Mouse (Mus musculus) thymus, postnatal 36 days (tissue): ENCODE measurements around the gene Tbc1d5.
A peak's percentile ranks its signal among the peaks of the same experiment; 100 is the strongest.

Experiments
- DNase-seq, 2 experiments: peaks; one replicate each; pipeline ENCODE4 v3.0.0; 2022; ENCODE audit warnings: mixed read lengths in 2 of 2

Gene Tbc1d5

DNA sequence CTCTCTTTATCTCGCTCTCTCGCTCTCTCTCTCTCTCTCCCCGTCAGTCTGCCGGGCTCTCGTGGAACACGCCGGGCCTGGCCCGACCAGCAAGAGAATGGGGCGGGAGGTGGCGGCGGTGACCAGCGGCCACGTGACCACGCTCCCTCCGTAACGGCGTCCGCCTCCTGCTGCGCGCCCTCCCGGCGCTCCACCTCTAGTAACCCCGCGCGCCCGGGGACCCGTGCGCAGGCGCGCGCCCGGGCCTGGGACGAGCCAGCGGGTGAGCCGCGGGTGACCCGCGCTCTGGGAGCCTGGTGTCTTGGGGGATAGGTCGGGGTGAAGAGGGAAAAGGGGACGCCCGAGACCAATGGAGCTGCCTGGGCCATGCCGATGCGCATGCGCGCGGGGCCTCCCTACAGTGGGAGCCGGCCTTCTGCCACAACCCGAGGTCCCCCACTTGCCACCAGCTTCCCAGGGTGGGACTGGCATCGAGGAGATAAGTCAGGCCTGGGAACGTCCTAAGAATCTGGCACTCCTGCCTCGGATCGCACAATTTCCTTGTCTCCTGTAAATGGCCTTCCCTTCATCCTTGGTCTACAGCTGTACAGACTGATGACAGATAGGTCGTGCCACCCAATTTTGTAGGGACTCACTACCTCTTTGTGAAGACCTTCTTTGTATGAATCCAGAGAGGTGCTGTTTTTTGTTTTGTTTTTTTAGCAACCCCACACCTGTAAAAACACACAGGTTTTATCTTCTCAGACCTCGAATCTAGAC, at the start of gene Tbc1d5:
TSS of gene Tbc1d5 (minus strand) at position 158 of the 759 bp plus-strand sequence.
- DNase-seq = peak; percentile 83 to 84

DNA sequence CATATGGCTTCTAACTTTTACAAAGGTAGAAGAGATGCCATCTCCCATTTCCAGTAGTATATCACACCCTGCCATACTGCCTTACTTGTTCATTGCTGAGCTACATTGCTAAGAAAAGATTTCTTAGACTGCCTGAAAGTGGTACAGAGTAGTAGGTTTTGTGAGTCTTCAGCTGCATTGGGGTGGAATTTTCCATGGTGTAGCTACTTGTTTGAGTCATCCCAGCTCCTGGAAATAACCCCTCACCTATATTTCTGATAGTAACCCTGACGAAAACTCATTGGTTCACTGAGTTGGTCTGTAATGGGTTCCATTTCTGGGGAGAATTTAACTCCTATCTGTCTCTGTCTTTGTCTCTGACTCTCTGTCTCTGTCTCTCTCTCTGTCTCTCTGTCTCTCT, 46.9 kb upstream of the Tbc1d5 start:
- DNase-seq = no peak

DNA sequence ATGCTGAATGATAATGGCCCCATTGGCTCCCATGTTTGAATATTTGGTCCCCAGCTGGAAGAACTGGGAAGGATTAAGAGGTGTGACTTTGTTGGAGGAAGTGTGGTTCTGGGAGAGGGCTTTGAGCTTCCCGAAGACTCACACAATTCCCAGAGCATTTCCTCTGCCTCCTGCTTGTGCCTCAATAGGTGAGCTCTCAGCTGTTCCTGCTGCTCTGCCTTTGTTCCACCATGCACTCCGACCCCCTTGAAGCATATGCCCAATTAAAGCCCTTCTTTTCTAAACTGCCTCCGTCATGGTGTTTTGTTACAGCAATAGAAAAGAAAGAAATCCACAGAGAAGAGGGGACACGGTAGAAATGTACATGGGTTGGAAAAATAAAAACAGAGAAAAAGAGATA, 44.0 kb upstream of the Tbc1d5 start:
- DNase-seq = no peak

DNA sequence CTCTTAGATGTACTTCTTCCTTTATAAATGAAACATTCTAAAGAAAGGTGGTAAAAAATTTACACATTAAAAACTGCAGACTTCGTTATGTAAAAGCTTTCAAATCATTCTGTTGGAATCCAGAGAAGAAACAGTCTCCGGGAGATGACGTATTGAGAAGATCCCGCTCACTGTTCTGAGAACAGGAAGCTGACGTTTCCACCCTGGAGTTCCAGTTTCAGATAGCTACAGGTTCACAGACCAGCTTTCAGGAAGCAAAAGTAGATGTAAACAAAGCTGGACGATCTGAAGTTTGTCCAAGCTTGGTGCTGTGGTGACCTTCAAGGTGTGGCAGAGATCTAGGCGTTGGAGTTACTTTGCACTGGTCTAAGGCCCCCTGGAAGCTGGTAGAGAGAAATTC, 41.9 kb upstream of the Tbc1d5 start:
- DNase-seq = no peak

DNA sequence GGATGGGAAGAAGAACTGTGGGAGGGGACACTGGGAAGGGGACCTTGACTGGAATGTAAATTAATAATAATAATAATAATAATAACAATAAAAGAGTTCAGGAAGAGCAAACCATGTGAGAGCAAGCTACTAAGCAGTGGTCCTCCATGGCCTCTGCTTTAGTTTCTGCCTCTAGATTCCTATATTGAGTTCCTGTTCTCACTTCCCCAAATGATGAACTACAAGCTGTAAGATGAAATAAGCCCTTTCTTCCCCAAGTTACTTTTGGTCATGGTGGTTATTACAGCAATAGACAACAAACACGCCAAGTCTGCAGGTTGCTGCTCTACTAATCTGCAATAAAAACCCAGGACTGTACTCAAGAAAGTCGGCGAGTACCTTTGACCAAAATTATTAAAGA, 40.7 kb upstream of the Tbc1d5 start:
- DNase-seq = no peak

DNA sequence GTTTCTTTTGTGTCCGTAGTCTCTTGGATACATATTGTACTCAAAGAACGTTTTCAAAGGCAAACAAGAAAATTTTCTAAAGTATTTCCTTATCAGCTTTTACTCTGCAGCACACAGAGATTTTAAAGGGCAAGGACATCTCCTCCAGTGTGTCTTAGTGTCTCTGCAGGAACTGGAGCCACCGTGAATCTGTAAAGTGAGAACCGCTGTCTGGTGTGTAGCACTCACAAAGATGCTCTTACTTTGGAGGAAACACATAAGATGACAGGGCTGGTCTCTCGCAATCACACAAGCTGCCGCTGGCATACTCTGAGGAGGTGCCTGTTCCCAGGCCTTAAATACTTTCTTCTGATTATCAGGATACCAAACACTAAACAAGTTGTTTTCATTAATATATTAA, 37.3 kb upstream of the Tbc1d5 start:
- DNase-seq = no peak

DNA sequence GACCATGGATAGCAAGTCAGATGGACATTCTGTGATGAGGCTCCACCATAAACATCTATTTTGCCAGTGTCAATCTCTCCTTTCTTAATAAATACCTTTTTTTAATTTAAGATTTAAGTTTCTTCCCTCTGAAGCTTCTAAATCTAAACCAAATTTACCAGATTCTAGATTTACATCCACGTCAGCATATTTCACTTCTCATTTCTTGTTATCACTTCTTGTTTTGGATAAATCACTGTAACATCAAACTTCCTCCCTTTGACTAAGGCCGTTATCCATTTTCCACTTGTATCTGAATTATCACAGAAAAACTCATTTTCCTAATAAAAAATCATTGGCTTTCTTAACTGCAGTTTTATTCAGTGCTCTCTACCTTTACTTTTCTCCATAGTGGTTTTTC, 30.4 kb upstream of the Tbc1d5 start:
- no peak for DNase-seq

DNA sequence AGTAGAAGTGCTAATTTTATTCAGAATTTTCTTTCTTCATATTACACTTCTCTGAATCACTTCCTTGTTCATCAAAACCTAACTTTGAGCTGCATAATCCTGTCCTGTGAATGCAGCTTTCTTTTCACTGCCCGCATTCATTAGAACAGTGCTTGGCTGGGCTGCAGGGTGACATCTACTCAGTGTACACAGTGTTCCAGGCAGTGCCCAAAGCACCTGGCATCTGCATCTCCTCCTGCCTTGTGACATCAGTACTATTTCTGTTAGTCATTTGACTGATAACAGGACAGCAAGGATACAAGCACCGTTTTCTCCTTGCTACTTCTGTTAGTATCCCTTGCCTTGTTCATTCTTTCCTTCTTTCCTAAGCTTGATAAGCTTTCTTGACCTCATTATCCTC, 25.5 kb upstream of the Tbc1d5 start:
- DNase-seq = no peak

DNA sequence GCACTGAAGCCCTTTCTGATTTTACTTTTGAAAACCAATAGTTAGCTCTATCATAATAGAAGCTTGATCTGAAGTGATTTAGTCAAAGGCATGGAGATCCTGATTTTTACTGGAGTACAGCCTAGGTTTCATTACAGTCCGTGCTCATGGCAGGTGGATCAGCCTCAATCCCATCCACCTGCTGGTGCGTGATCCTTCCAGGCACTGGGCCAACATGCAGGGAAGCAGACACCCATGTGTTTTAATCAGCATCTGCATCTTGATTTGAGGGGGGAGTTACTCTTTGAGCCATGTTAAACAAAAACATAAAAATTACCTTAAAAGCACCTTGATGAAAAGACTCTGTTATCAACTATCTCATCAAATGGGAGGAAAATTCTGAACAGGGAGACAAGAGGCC, 16.4 kb upstream of the Tbc1d5 start:
- DNase-seq = no peak

DNA sequence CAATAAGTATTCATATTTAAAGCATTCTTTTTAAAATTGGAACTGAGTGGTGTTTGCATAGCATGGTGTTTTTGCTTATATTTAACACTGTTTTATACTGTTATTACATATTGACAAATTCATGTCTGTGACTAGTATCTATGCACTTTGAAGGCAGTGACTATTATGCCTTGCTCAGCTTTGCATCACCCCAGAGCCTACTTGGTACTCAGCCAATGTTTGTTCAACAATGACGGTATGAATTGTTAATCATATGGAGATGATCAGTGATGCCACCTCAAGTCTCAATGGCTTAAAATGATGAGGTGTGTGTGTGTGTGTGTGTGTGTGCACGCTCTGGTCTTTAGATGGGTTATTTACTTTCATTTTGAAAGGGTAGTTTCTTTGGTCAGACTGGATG, 15.6 kb upstream of the Tbc1d5 start:
- DNase-seq = no peak

DNA sequence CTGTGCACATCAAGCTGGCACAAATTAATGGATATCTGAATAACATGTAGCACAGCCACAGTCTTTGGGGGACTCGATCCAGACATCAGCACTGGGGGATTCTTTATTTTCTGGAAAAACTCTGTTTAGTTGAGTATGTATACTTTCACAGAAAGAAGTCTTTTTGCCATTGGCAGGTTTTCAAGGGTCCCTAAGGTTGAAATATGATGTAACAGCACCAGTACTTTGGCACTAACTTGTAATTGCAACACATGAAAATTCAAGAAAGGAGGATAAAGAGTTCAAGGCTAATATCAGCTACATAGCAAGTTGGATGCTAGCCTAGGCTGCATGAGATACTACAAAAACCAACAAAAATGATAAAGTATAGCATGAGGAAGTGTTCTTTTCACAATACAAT, 12.2 kb upstream of the Tbc1d5 start:
- DNase-seq = no peak

DNA sequence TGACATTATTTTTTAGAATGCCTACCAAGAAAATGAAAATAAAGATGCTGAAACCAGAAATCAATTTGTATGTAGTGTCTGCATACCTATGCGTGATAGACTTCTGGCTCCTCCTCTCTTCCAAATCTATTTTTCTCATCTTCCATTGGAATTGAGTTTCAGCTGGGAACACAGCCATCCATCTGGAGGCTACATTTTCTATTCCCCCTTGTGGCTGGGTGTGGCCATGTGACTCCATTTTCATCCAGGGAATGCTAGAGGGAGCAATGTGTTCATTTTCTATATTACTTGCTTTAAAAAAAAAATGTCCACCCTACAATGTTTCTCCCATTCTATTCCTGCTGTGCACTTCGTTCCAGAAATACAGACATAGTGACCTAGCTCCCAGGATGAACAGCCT, 3.6 kb upstream of the Tbc1d5 start:
- DNase-seq = no peak

DNA sequence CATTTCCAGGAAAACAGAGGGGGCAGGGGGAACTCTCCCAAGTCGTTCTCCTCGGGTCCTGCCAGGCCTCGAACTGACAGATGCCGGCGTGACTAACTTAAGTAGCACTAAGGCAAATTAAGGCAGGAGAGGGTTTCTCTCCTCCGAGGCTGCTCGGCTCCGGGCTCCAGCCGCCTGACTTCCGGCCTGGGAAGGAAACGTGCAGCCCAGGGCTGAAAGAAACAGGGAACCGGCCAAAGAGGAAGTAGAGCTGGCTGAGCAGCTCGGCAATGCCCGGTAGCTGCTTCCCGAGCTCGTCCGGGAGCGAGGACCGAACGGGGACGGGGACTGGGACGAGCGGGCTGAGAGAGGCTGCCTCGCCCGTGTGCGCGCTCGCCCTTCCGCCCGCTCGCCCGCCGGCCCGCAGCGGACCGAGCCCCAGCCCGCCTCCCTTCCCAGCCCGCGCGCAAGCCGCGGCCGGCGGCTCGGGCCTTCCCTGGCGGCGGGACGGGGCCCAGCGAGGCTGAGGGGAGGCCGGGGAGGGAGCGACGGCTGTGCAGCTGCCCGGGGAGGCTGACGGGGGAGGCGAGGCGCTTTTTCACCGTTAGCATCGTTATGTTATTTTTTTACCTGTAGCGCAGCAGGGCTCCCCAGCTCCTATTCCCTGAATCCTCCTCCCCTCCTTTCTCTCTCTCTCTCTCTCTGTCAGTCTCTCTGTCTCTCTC, 509 bp downstream of the Tbc1d5 start:
- peak; percentile 65 to 71 for DNase-seq

DNA sequence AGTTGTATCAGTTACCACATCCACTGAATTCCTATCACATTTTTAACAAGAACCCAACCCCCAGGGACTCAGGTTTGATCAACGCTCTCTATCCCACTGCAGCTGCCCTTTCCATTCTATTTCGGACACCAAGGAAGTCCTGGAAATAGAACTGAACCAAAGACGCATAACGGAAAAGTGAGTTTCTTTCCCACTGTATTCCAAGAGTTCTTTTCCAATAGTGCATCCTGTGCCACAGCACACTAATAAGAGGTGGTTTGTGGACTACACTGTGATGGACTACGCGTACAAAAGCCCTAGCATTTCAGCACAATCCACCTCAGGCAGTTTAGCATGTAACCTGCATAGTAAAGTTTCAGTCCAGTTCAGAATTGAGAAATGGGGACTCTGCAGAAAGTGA, 1.2 kb downstream of the Tbc1d5 start:
- no peak for DNase-seq

DNA sequence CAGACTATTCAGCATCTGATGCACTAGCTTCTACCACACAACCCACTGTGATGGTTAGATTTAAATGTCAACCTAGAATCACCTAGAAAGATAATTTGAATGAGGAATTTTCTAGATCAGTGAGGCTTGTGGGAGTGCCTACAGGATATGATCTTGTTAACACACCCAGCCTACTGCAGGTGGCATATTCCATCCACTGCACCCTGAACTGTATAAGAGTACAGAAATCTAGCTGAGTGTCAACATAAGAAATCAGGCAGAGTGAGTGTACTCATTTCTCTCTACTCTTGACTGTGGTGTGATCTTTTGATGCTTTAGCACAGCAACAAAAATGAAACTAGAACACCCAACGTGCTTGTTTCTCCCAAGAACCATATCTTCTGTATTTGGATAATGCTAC, 6.8 kb downstream of the Tbc1d5 start:
- no peak for DNase-seq

DNA sequence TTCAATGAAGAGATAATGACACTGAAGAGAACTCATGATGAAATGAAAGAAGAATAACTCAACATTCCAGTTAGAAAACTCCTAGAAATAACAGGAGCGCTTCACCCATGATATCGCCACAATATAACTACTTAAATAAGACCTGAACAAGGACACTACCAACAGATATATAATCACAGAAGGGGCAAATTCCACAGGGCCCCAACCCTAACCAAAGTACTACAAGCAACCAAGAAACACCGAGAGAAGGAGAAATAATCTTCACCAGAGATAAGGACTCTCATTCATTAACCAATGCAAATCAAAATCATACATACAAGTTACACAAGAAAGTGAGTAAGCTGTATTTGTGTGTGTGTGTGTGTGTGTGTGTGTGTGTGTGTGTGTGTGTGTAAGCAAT, 7.6 kb downstream of the Tbc1d5 start:
- no peak for DNase-seq

DNA sequence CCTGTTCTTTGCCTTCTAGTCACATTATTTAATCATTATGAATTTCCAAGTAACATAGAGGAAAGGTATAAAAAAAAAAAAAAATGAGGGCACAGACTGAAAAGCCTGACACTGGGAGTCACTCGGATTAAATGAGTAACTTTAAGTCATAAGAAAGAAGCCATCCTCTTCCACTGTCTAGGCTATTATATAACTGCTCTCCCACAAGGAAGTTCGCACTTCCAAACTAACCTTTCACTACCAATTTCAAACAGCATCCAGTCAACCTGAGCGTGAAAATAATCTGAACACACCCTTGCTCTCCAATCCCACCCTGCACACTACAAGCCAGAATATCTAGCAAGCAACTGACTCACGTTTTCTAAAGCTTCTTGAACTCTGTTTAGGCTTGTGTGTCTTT, 9.2 kb downstream of the Tbc1d5 start:
- no peak for DNase-seq

DNA sequence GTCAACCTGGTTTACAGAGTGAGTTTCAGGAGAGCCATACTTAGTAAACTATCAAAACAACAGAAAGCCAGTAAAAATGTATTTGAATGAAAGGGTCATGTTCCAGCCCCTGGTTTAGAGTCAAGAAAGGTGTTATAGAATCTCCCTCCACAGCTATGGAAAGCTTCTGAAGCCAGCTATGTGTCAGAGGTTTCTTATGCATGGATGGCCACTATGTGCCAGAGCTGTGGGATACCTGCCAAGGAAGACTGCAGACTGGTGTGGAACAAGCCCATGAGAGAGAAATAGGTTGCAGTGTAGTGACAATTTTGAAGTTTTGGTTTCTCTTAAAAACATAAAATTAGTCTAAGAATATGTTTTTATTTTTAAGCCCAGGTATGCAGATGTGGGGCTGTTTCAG, 16.8 kb downstream of the Tbc1d5 start:
- DNase-seq = no peak

DNA sequence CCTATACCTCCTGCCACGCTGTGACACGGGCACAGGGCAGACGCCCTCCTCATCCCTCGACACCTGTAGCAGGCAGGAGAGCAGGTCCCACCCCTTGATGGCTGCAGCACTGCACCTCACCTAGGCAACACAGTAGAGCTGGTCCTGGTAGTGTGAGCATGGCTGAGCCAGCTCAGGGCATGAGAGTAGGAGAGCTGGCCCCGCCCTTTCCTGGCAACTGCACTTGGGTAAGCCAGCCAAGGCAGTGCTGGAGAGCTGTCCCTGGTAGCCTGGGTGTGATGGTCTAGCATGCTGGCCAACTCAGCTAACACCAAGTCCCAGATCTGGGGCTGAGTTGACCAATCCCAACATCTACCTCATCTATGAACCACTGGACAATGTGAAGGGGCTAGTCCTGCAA, 19.9 kb downstream of the Tbc1d5 start:
- DNase-seq = peak in 1 of 2 experiments; percentile 7

DNA sequence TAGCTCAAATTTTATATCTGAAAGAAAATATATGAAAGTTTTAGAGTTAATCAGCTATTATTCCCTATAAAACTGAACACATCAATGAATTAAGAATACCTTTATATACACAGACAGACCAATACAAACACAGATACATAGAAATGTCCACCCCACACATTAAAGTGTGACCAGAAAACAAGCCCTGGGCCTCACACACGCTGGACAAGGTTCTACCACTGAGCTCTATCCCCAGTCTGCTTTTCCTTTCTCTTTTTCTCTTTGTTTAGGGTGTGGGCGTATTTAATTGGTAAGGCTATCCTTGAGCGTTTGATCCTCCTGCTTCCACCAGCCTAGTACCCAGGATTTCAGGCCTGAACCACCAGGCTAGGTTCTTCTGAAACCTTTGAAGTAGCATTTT, 28.2 kb downstream of the Tbc1d5 start:
- no peak for DNase-seq

DNA sequence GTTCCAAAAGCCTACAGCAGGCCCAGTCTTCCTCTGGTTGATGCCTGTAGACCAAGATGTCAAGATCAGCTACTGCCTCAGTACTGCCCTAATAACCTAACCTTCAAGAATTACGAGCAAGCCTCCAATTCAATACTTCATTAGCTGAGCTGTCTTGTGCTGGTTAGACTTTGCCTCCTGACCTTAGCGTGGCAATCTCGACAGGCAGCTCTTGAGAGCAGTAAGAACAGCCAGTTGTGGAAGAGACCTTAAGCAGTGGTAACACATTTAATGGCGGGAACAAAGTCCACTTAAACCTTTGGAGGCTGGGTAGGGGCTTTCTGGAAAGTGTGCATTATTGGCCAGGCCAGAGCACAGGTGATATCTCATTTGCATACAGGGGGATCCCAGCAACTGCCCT, 34.2 kb downstream of the Tbc1d5 start:
- no peak for DNase-seq

DNA sequence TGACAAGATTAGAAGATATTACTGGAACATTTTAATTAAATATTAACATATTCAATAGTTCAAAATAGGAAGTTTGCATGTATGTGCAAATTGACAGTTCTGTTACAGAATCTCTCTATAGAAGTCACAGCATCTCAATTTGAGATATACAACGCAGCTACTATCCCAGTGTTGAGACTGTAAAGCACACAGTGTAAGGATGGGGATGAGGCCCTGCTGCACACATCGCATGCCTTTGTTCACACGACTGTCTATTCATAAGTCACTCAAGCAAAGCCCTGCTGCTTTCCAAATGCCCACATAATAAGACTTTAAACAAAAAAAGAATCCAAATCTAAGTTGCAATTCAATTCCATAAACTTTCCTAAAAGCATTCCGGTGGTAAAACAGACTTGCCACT, 37.1 kb downstream of the Tbc1d5 start:
- DNase-seq = no peak

DNA sequence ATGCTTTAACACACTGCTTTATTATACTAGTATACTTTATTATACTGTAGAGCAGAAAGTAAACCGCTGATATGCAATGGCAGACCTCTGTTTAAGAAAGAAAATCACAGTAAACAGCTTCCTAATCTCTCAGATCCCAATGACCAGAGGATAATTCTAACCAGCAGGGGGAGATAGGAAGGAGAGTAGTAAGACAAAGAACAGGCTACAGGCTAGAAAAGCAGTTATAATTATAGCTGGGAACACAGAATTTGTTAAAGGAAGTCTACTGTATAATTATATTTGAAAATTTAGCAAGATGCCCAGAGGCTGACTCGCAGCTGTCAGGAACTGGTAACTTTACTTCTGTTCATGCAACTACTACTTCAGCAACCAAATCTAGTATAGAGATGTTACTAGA, 68.0 kb downstream of the Tbc1d5 start:
- no peak for DNase-seq

DNA sequence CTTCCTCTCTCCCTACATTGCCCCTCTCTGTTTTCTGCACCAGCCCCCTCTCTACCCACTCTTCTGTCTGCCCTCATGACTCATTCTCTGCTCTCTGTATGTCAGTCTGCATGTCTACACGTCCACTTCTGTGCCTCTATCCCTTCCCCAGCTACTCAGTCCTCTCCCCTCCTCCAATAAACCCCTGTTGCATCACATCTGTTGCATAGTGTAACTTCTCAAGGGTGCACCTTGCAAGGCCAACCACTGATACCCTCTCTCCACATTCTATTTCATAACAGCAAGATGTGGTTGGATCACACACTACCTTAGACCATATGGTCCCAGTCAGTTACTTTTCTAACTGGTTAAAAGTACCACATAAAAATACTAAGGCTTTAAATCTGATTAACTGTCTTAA, 74.9 kb downstream of the Tbc1d5 start:
- DNase-seq = no peak

DNA sequence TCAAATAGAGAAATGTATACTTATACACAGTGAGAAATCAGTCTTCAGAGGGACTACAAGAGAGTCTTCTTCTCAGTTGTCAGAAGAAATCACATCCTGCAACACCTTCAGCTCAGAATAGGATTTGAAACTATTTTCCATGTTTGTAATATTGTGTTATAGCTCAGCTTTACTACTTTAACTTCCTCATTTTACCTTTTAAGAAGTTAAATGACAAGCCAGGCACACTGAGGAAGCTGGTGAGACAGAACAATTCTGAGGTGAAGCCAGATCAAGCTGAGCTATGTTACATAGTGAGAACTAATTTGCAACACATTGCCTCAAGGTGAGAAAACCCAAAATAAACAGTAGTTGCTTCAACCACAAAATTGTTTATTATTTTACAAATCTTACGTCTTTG, 135.3 kb downstream of the Tbc1d5 start:
- DNase-seq = no peak
